8 mouse cellular contexts compared by ENCODE assay signal in the genomic region with DNA sequence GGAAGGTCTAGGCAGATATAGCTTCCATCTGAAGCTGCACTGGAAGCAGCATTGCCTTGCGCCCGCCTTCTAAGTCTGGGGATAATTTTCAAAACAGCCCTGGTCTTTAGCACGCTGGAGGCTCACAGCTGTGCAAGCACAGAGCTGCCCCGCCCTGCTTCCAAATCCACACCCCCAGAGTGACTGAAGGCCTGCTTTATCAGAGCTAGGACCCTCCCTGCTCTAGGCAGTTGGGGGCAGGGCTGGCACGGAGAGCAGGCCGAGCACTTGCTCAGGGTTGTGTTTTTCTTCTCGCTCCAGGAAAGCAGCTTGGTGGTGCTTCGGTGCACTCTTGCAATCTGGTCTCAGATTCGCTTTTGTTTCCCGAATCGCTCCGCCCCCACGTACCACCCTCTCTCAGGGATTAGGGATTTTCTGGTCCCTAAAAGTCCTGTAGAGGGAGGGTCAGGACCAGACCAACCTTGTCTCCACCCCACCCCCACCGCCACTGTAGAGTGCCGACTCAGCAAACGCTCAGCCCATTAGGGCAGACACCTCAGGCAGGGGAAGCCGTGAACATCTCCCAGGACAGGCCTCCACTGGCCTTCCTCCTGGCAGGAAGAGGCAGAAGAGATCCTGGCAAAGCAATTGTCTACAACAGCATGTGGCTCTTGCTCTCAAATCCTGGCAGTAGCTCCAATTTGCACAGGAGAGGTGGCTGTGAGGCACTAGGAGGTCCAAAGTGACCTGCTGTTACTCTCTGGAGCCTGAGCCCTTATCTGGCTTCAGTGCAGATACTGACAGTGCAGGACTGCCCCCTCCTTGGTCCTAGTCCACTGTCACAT. TPM values are rescaled to one million over a fixed set of nuclear protein-coding genes. Genes with fewer than 3 reads are reported as not detected.
A peak's percentile ranks its signal among the peaks of the same experiment; 100 is the strongest.
DNase-seq lines count a peak whose midpoint lies in the region; ATAC-seq and TF ChIP-seq lines count a peak whose summit lies in the region.

No protein-coding gene starts in this region.

- DNase-seq in kidney, adult 18-20 months = peak; percentile 34
- DNase-seq in kidney, adult 8-10 months = no peak
- peak; percentile 68 to 80 for DNase-seq in cerebellum, adult 2 months
- DNase-seq in left cerebral cortex, postnatal 10 days (ENCODE audit: extremely low spot score in 1 of 2, low spot score in 2 of 2) = peak; percentile 56 to 87

- H3K27me3 ChIP-seq in cerebellum, adult 2 months (ENCODE audit: control insufficient read depth, insufficient read depth, low read length) = no peaks in the 10 kb centered on the region
- H3K27me3 ChIP-seq in forebrain, embryonic 15.5 days = peaks cover 20% of the 10 kb centered on the region
- H3K27me3 ChIP-seq in small intestine, adult 2 months (ENCODE audit: control insufficient read depth, insufficient read depth, low read length) = no peaks in the 10 kb centered on the region

- peak overlapping the region; percentile 28 for H3K4me2 ChIP-seq in forebrain, embryonic 15.5 days (replicated peaks)

- H3K4me1 ChIP-seq in cerebellum, adult 2 months (ENCODE audit: control insufficient read depth, insufficient read depth, low read length) = peaks cover 20% of the 10 kb centered on the region
- peaks cover 18% of the 10 kb centered on the region for H3K4me1 ChIP-seq in forebrain, embryonic 15.5 days
- H3K4me1 ChIP-seq in small intestine, adult 2 months (ENCODE audit: control insufficient read depth, insufficient read depth, insufficient read length, low read length) = peaks cover 34% of the 10 kb centered on the region

- peak; percentile 91 for ATAC-seq in forebrain, embryonic 15.5 days (replicated peaks)
- ATAC-seq in hematopoietic stem cell, adult 5-6 weeks (replicated peaks in 1 of 2; ENCODE audit: insufficient read depth in 1 of 2, low FRiP score in 2 of 2, low TSS enrichment in 1 of 2, low read depth in 1 of 2, poor library complexity in 2 of 2, severe bottlenecking in 2 of 2) = peak; percentile 42 to 60; a peak in 2 of 4 replicates
- peak; percentile 93 for ATAC-seq in megakaryocyte-erythroid progenitor cell, adult 5-6 weeks (replicated peaks; ENCODE audit: low FRiP score, low TSS enrichment, poor library complexity, severe bottlenecking)

- H3K27ac ChIP-seq in cerebellum, adult 2 months (ENCODE audit: insufficient read depth, low read length) = peak overlapping the region; percentile 2; the same call in 1 of the 2 replicates
- H3K27ac ChIP-seq in forebrain, embryonic 15.5 days (replicated peaks) = peak overlapping the region; percentile 90
- H3K27ac ChIP-seq in small intestine, adult 2 months (ENCODE audit: insufficient read depth, low read depth, low read length) = peak overlapping the region; percentile 48

- H3K4me3 ChIP-seq in cerebellum, adult 2 months (replicated peaks; ENCODE audit: insufficient read depth, low read depth, low read length) = no peak overlapping the region
- H3K4me3 ChIP-seq in forebrain, embryonic 15.5 days = peak overlapping the region; percentile 4; the same call in 1 of the 2 replicates
- peak overlapping the region; percentile 34 for H3K4me3 ChIP-seq in small intestine, adult 2 months (ENCODE audit: low read depth, low read length)

- intact Hi-C loops in left cerebral cortex, postnatal 10 days (cut with DNase I) = no loop called here

- no peaks in the 10 kb centered on the region for H3K36me3 ChIP-seq in forebrain, embryonic 15.5 days
- H3K36me3 ChIP-seq in small intestine, adult 2 months (ENCODE audit: control insufficient read depth, insufficient read depth, low read length) = no peaks in the 10 kb centered on the region

- no peak for TF ChIP-seq POLR2A in cerebellum, adult 2 months (IDR thresholded peaks at IDR 0.05; ENCODE audit: borderline replicate concordance, insufficient read depth, low read length)
- no peak for TF ChIP-seq POLR2A in small intestine, adult 2 months (IDR thresholded peaks at IDR 0.05; ENCODE audit: low read depth, low read length)

- WGBS in cerebellum, adult 2 months = 14% methylated on average over 17 of the region's 17 CpGs
- WGBS in forebrain, embryonic 15.5 days = under 1% methylated on average over 17 of the region's 17 CpGs
- WGBS in small intestine, adult 2 months = 8% methylated on average over 17 of the region's 17 CpGs

- peak overlapping the region; percentile 27 for H3K9ac ChIP-seq in forebrain, embryonic 15.5 days (replicated peaks)

- H3K9me3 ChIP-seq in forebrain, embryonic 15.5 days = no peaks in the 10 kb centered on the region

- TF ChIP-seq CTCF in cerebellum, adult 2 months (IDR thresholded peaks at IDR 0.05; ENCODE audit: borderline replicate concordance, insufficient read depth, low read depth, low read length) = no peak
- no peak for TF ChIP-seq CTCF in small intestine, adult 2 months (IDR thresholded peaks at IDR 0.05; ENCODE audit: extremely low read depth, insufficient read length, insufficient replicate concordance, low read depth, low read length)

RNA-seq across cellular contexts. Expression of a gene that starts 22.4 kb away (rescaled TPM):
- polyA plus RNA-seq in cerebellum, adult 2 months (2012; rRNA removed) = 23.8 and 28.5 TPM in 2 replicates
- polyA plus RNA-seq in forebrain, embryonic 15.5 days (2015; fragmentation: Nextera tagmentation; extraction: Ambion mirVana) = 38.2 and 38.6 TPM in 2 replicates
- total RNA-seq in hematopoietic stem cell, adult 5-6 weeks (2017) = 1.9 and 3.7 TPM in 2 replicates
- total RNA-seq in left cerebral cortex, postnatal 10 days (2021) = 10 to 100 TPM; 20.9 to 27.4 TPM
- total RNA-seq in megakaryocyte-erythroid progenitor cell, adult 5-6 weeks (2014; fragmentation: Nextera tagmentation) = 0.17 and 1.6 TPM in 2 replicates
- total RNA-seq in megakaryocyte-erythroid progenitor cell, adult 5-6 weeks (2017) = 0.50 and 0.70 TPM in 2 replicates
- 3.4 and 6.0 TPM in 2 replicates for polyA plus RNA-seq in small intestine, adult 2 months (2012; rRNA removed)

RNA-seq across cellular contexts. Expression of a gene that starts 33.4 kb away (rescaled TPM):
- polyA plus RNA-seq in cerebellum, adult 2 months (2012; rRNA removed) = 30.8 and 37.5 TPM in 2 replicates
- polyA plus RNA-seq in forebrain, embryonic 15.5 days (2015; fragmentation: Nextera tagmentation; extraction: Ambion mirVana) = 18.2 and 19.2 TPM in 2 replicates
- total RNA-seq in hematopoietic stem cell, adult 5-6 weeks (2017) = 4.7 and 9.0 TPM in 2 replicates
- 10 to 100 TPM; 13.4 to 18.1 TPM for total RNA-seq in left cerebral cortex, postnatal 10 days (2021)
- total RNA-seq in megakaryocyte-erythroid progenitor cell, adult 5-6 weeks (2014; fragmentation: Nextera tagmentation) = 7.7 and 9.3 TPM in 2 replicates
- total RNA-seq in megakaryocyte-erythroid progenitor cell, adult 5-6 weeks (2017) = 3.1 and 4.0 TPM in 2 replicates
- 10.3 and 13.5 TPM in 2 replicates for polyA plus RNA-seq in small intestine, adult 2 months (2012; rRNA removed)

RNA-seq across cellular contexts. Expression of a gene that starts 41.4 kb away (rescaled TPM):
- 0.05 and 0.40 TPM in 2 replicates for polyA plus RNA-seq in cerebellum, adult 2 months (2012; rRNA removed)
- polyA plus RNA-seq in forebrain, embryonic 15.5 days (2015; fragmentation: Nextera tagmentation; extraction: Ambion mirVana) = 1.1 TPM in 1 of 2 replicates, not detected in the other
- 2.7 and 4.4 TPM in 2 replicates for total RNA-seq in hematopoietic stem cell, adult 5-6 weeks (2017)
- under 1 TPM in 1 of 2 experiments, not detected in 1; 0.49 TPM for total RNA-seq in left cerebral cortex, postnatal 10 days (2021)
- total RNA-seq in megakaryocyte-erythroid progenitor cell, adult 5-6 weeks (2014; fragmentation: Nextera tagmentation) = 2.4 TPM in 1 of 2 replicates, not detected in the other
- total RNA-seq in megakaryocyte-erythroid progenitor cell, adult 5-6 weeks (2017) = 0.61 TPM in 1 of 2 replicates, not detected in the other
- polyA plus RNA-seq in small intestine, adult 2 months (2012; rRNA removed) = not detected in 2 replicates

RNA-seq across cellular contexts. Expression of a gene that starts 43.9 kb away (rescaled TPM):
- 14.4 and 15.2 TPM in 2 replicates for polyA plus RNA-seq in cerebellum, adult 2 months (2012; rRNA removed)
- polyA plus RNA-seq in forebrain, embryonic 15.5 days (2015; fragmentation: Nextera tagmentation; extraction: Ambion mirVana) = 12.0 and 14.4 TPM in 2 replicates
- total RNA-seq in hematopoietic stem cell, adult 5-6 weeks (2017) = 8.9 and 12.8 TPM in 2 replicates
- 1 to 10 TPM; 5.3 to 5.8 TPM for total RNA-seq in left cerebral cortex, postnatal 10 days (2021)
- total RNA-seq in megakaryocyte-erythroid progenitor cell, adult 5-6 weeks (2014; fragmentation: Nextera tagmentation) = 2.5 and 10.5 TPM in 2 replicates
- total RNA-seq in megakaryocyte-erythroid progenitor cell, adult 5-6 weeks (2017) = 0.30 and 8.3 TPM in 2 replicates
- 5.2 and 5.8 TPM in 2 replicates for polyA plus RNA-seq in small intestine, adult 2 months (2012; rRNA removed)

Comparison
In these comparisons a context has a peak if more than half of its experiments do, and no peak if none do; other contexts are left out.
1. DNase-seq: peak in kidney, adult 18-20 months (single experiment), cerebellum, adult 2 months (2 of 2) and left cerebral cortex, postnatal 10 days (2 of 2); none in kidney, adult 8-10 months (0 of 2).
2. H3K27ac ChIP-seq: peak in every context shown above with its lines; median percentile 90 in forebrain, embryonic 15.5 days; 48 in small intestine, adult 2 months; 2 in cerebellum, adult 2 months.
3. Peak in every context shown above with its lines, with median percentiles within 50 percentile points of each other: ATAC-seq.